Mouse (Mus musculus): ENCODE measurements at regions not wholly inside any gene's neighbourhood (a gene's known extent, or its start where the extent isn't known, plus 50 kb on each side); places are given as distances from the start of the nearest gene placed in this dataset.

- no peak for ATAC-seq
Measured at GRCm38 (mm10) chr2:17290709-17291108, 440.6 kb downstream of the Nebl start.

GRCm38 (mm10) chr2:17287598-17287997 lies 443.7 kb downstream of the Nebl start:
- H3K9me3 ChIP-seq = no peaks in the 10 kb centered on the region
- H3K9ac ChIP-seq = no peak overlapping the region
- H3K4me2 ChIP-seq (replicated peaks) = no peak overlapping the region
- H3K4me1 ChIP-seq (replicated peaks) = no peaks in the 10 kb centered on the region
- no peaks in the 10 kb centered on the region for H3K36me3 ChIP-seq
- no peak overlapping the region for H3K4me3 ChIP-seq (replicated peaks)
- no peak for ATAC-seq
- no peaks in the 10 kb centered on the region for H3K27me3 ChIP-seq (replicated peaks)
- no peak overlapping the region for H3K27ac ChIP-seq
- WGBS = 79% methylated on average over 1 of the region's 1 CpGs

More at GRCm38 (mm10) chr2:17290709-17291108, 440.6 kb downstream of the Nebl start:
- Histone ChIP-seq H3K4me2 (replicated peaks) (no peak overlapping the region), H3K27ac (no peak overlapping the region), H3K9me3 (no peaks in the 10 kb centered on the region), H3K27me3 (replicated peaks) (no peaks in the 10 kb centered on the region), H3K36me3 (no peaks in the 10 kb centered on the region), H3K4me1 (replicated peaks) (no peaks in the 10 kb centered on the region), H3K9ac (no peak overlapping the region), H3K4me3 (replicated peaks) (no peak overlapping the region)

GRCm38 (mm10) chr2:17249960-17250359 lies 481.3 kb downstream of the Nebl start:
- Histone ChIP-seq H3K27me3 (replicated peaks) (no peaks in the 10 kb centered on the region), H3K27ac (no peak overlapping the region), H3K9me3 (no peaks in the 10 kb centered on the region), H3K36me3 (no peaks in the 10 kb centered on the region), H3K4me3 (replicated peaks) (no peak overlapping the region), H3K4me2 (replicated peaks) (no peak overlapping the region), H3K9ac (no peak overlapping the region), H3K4me1 (replicated peaks) (no peaks in the 10 kb centered on the region)
- WGBS = 68% methylated on average over 2 of the region's 2 CpGs
- no peak for ATAC-seq

GRCm38 (mm10) chr2:17245821-17246220 lies 485.4 kb downstream of the Nebl start:
- no peaks in the 10 kb centered on the region for H3K27me3 ChIP-seq (replicated peaks)
- no peak overlapping the region for H3K9ac ChIP-seq
- no peaks in the 10 kb centered on the region for H3K4me1 ChIP-seq (replicated peaks)
- WGBS = 79% methylated on average over 2 of the region's 2 CpGs
- no peak for ATAC-seq
- no peaks in the 10 kb centered on the region for H3K36me3 ChIP-seq
- H3K4me3 ChIP-seq (replicated peaks) = no peak overlapping the region
- no peaks in the 10 kb centered on the region for H3K9me3 ChIP-seq
- H3K27ac ChIP-seq = no peak overlapping the region
- H3K4me2 ChIP-seq (replicated peaks) = no peak overlapping the region

GRCm38 (mm10) chr2:17215607-17216006 lies 515.7 kb downstream of the Nebl start:
- 63% methylated on average over 1 of the region's 1 CpGs for WGBS
- H3K27me3 ChIP-seq (replicated peaks) = no peaks in the 10 kb centered on the region
- no peak overlapping the region for H3K4me3 ChIP-seq (replicated peaks)
- no peak overlapping the region for H3K27ac ChIP-seq
- H3K9me3 ChIP-seq = no peaks in the 10 kb centered on the region
- H3K36me3 ChIP-seq = no peaks in the 10 kb centered on the region
- H3K4me1 ChIP-seq (replicated peaks) = no peaks in the 10 kb centered on the region
- no peak overlapping the region for H3K4me2 ChIP-seq (replicated peaks)
- no peak for ATAC-seq
- no peak overlapping the region for H3K9ac ChIP-seq

GRCm38 (mm10) chr2:17214881-17215280 lies 516.4 kb downstream of the Nebl start:
- Histone ChIP-seq H3K4me2 (replicated peaks) (no peak overlapping the region), H3K9ac (no peak overlapping the region), H3K27me3 (replicated peaks) (no peaks in the 10 kb centered on the region), H3K36me3 (no peaks in the 10 kb centered on the region), H3K4me1 (replicated peaks) (no peaks in the 10 kb centered on the region), H3K27ac (no peak overlapping the region), H3K9me3 (no peaks in the 10 kb centered on the region), H3K4me3 (replicated peaks) (no peak overlapping the region)
- ATAC-seq = no peak
- WGBS = 66% methylated on average over 3 of the region's 3 CpGs

- no peaks in the 10 kb centered on the region for H3K4me1 ChIP-seq (replicated peaks)
- H3K4me3 ChIP-seq (replicated peaks) = no peak overlapping the region
- no peak overlapping the region for H3K9ac ChIP-seq
- H3K27me3 ChIP-seq (replicated peaks) = no peaks in the 10 kb centered on the region
- no peak overlapping the region for H3K4me2 ChIP-seq (replicated peaks)
- H3K36me3 ChIP-seq = no peaks in the 10 kb centered on the region
- 85% methylated on average over 4 of the region's 4 CpGs for WGBS
- H3K27ac ChIP-seq = no peak overlapping the region
- H3K9me3 ChIP-seq = no peaks in the 10 kb centered on the region
- no peak for ATAC-seq
Measured at GRCm38 (mm10) chr2:17212566-17212965, 518.7 kb downstream of the Nebl start.

GRCm38 (mm10) chr2:17211105-17211504 lies 520.2 kb downstream of the Nebl start:
- Histone ChIP-seq H3K4me3 (replicated peaks) (no peak overlapping the region), H3K4me1 (replicated peaks) (no peaks in the 10 kb centered on the region), H3K36me3 (no peaks in the 10 kb centered on the region), H3K9ac (no peak overlapping the region), H3K4me2 (replicated peaks) (no peak overlapping the region), H3K27me3 (replicated peaks) (no peaks in the 10 kb centered on the region), H3K9me3 (no peaks in the 10 kb centered on the region), H3K27ac (no peak overlapping the region)
- no peak for ATAC-seq

- ATAC-seq = no peak
- 47% methylated on average over 3 of the region's 3 CpGs for WGBS
Measured at GRCm38 (mm10) chr2:17193611-17194010, 537.7 kb downstream of the Nebl start.

GRCm38 (mm10) chr2:17189169-17189568 lies 542.1 kb downstream of the Nebl start:
- no peak overlapping the region for H3K4me3 ChIP-seq (replicated peaks)
- no peak overlapping the region for H3K4me2 ChIP-seq (replicated peaks)
- H3K9me3 ChIP-seq = no peaks in the 10 kb centered on the region
- WGBS = 77% methylated on average over 4 of the region's 4 CpGs
- no peak for ATAC-seq
- no peaks in the 10 kb centered on the region for H3K4me1 ChIP-seq (replicated peaks)
- H3K36me3 ChIP-seq = no peaks in the 10 kb centered on the region
- H3K9ac ChIP-seq = no peak overlapping the region
- H3K27ac ChIP-seq = no peak overlapping the region
- H3K27me3 ChIP-seq (replicated peaks) = no peaks in the 10 kb centered on the region

More at GRCm38 (mm10) chr2:17193611-17194010, 537.7 kb downstream of the Nebl start:
- Histone ChIP-seq H3K4me3 (replicated peaks) (no peak overlapping the region), H3K4me2 (replicated peaks) (no peak overlapping the region), H3K9ac (no peak overlapping the region), H3K9me3 (no peaks in the 10 kb centered on the region), H3K27ac (no peak overlapping the region), H3K4me1 (replicated peaks) (no peaks in the 10 kb centered on the region), H3K27me3 (replicated peaks) (no peaks in the 10 kb centered on the region), H3K36me3 (no peaks in the 10 kb centered on the region)

GRCm38 (mm10) chr2:17187822-17188221 lies 543.4 kb downstream of the Nebl start:
- H3K36me3 ChIP-seq = no peaks in the 10 kb centered on the region
- H3K4me1 ChIP-seq (replicated peaks) = no peaks in the 10 kb centered on the region
- H3K4me3 ChIP-seq (replicated peaks) = no peak overlapping the region
- H3K9me3 ChIP-seq = no peaks in the 10 kb centered on the region
- no peaks in the 10 kb centered on the region for H3K27me3 ChIP-seq (replicated peaks)
- no peak overlapping the region for H3K27ac ChIP-seq
- ATAC-seq = no peak
- H3K9ac ChIP-seq = no peak overlapping the region
- no peak overlapping the region for H3K4me2 ChIP-seq (replicated peaks)
- WGBS = 70% methylated on average over 1 of the region's 1 CpGs

GRCm38 (mm10) chr2:17183696-17184095 lies 547.6 kb downstream of the Nebl start:
- Histone ChIP-seq H3K4me3 (replicated peaks) (no peak overlapping the region), H3K36me3 (no peaks in the 10 kb centered on the region), H3K4me2 (replicated peaks) (no peak overlapping the region), H3K27ac (no peak overlapping the region), H3K4me1 (replicated peaks) (no peaks in the 10 kb centered on the region), H3K9ac (no peak overlapping the region), H3K27me3 (replicated peaks) (no peaks in the 10 kb centered on the region), H3K9me3 (no peaks in the 10 kb centered on the region)
- 59% methylated on average over 2 of the region's 2 CpGs for WGBS
- no peak for ATAC-seq

GRCm38 (mm10) chr2:17181597-17181996 lies 549.7 kb downstream of the Nebl start:
- Histone ChIP-seq H3K27ac (no peak overlapping the region), H3K4me3 (replicated peaks) (no peak overlapping the region), H3K4me2 (replicated peaks) (no peak overlapping the region), H3K9me3 (no peaks in the 10 kb centered on the region), H3K27me3 (replicated peaks) (no peaks in the 10 kb centered on the region), H3K4me1 (replicated peaks) (no peaks in the 10 kb centered on the region), H3K9ac (no peak overlapping the region), H3K36me3 (no peaks in the 10 kb centered on the region)
- no peak for ATAC-seq
- WGBS = 92% methylated on average over 2 of the region's 2 CpGs

GRCm38 (mm10) chr2:17168896-17169295 lies 562.4 kb downstream of the Nebl start:
- H3K4me3 ChIP-seq (replicated peaks) = no peak overlapping the region
- no peak for ATAC-seq

More at GRCm38 (mm10) chr2:17168896-17169295, 562.4 kb downstream of the Nebl start:
- no peak overlapping the region for H3K4me2 ChIP-seq (replicated peaks)
- H3K4me1 ChIP-seq (replicated peaks) = no peaks in the 10 kb centered on the region
- H3K27me3 ChIP-seq (replicated peaks) = no peaks in the 10 kb centered on the region
- H3K9ac ChIP-seq = no peak overlapping the region
- H3K9me3 ChIP-seq = no peaks in the 10 kb centered on the region
- no peak overlapping the region for H3K27ac ChIP-seq
- H3K36me3 ChIP-seq = no peaks in the 10 kb centered on the region
- 91% methylated on average over 6 of the region's 6 CpGs for WGBS
